Mouse (Mus musculus) telencephalon, adult 2 months (tissue): ENCODE measurements around the gene Itga10.
"Not testable (repeated sequence)": the region's sequence is repeated elsewhere in the genome, so short reads cannot be mapped to it uniquely, and the experiment has no call there.

Experiments
- DNase-seq: peaks from one replicate; pipeline ENCODE4 v3.0.0-alpha.2; 2011; ENCODE audit warnings: low read depth, low spot score

Gene Itga10

GRCm38 (mm10) chr3:96680269-96680956 lies 35.0 kb downstream of the Itga10 start:
- no peak for DNase-seq

GRCm38 (mm10) chr3:96683496-96683895 lies 38.1 kb downstream of the Itga10 start:
- no peak for DNase-seq

- no peak for DNase-seq
These were observed 38.9 kb downstream of the Itga10 start for GRCm38 (mm10) chr3:96684151-96684821.

GRCm38 (mm10) chr3:96684822-96685156 lies 39.4 kb downstream of the Itga10 start:
- no peak for DNase-seq

- not testable (repeated sequence) for DNase-seq
These were observed 40.7 kb downstream of the Itga10 start for GRCm38 (mm10) chr3:96686057-96686456.

- DNase-seq, result no peak
These were observed 43.5 kb downstream of the Itga10 start for GRCm38 (mm10) chr3:96688854-96689253.

- DNase-seq, result no peak
These were observed 44.9 kb downstream of the Itga10 start for GRCm38 (mm10) chr3:96690298-96690697.

GRCm38 (mm10) chr3:96692506-96692905 lies 47.1 kb downstream of the Itga10 start:
- DNase-seq, result no peak

GRCm38 (mm10) chr3:96693579-96693978 lies 48.2 kb downstream of the Itga10 start:
- DNase-seq, result no peak

- no peak for DNase-seq
These were observed 50.9 kb downstream of the Itga10 start, which contains the start of gene Pias3 for GRCm38 (mm10) chr3:96696198-96696765. Pias3 (plus strand) TSS chr3:96696384.

GRCm38 (mm10) chr3:96696766-96697732 lies 51.7 kb downstream of the Itga10 start:
- DNase-seq, result peak; percentile 55

GRCm38 (mm10) chr3:96698993-96699690 lies 53.8 kb downstream of the Itga10 start:
- no peak for DNase-seq

GRCm38 (mm10) chr3:96700376-96700775 lies 55.0 kb downstream of the Itga10 start:
- no peak for DNase-seq

GRCm38 (mm10) chr3:96701003-96701402 lies 55.6 kb downstream of the Itga10 start:
- no peak for DNase-seq

GRCm38 (mm10) chr3:96704778-96705177 lies 59.4 kb downstream of the Itga10 start:
- DNase-seq, result no peak

- DNase-seq, result no peak
These were observed 60.8 kb downstream of the Itga10 start for GRCm38 (mm10) chr3:96706217-96706616.

GRCm38 (mm10) chr3:96706984-96707383 lies 61.6 kb downstream of the Itga10 start:
- no peak for DNase-seq

- DNase-seq, result no peak
These were observed 62.7 kb downstream of the Itga10 start, which contains the start of gene Nudt17 for GRCm38 (mm10) chr3:96707903-96708683. Nudt17 (minus strand) TSS chr3:96708562.

GRCm38 (mm10) chr3:96708684-96709064 lies 63.3 kb downstream of the Itga10 start:
- DNase-seq, result no peak
